Mouse (Mus musculus): ENCODE results near the gene Pde6h. TPM values are rescaled to one million over a fixed set of nuclear protein-coding genes. Genes with fewer than 3 reads are reported as not detected.

Gene Pde6h
- polyA plus RNA-seq, 1 experiment from 2014 or later: not detected

DNA sequence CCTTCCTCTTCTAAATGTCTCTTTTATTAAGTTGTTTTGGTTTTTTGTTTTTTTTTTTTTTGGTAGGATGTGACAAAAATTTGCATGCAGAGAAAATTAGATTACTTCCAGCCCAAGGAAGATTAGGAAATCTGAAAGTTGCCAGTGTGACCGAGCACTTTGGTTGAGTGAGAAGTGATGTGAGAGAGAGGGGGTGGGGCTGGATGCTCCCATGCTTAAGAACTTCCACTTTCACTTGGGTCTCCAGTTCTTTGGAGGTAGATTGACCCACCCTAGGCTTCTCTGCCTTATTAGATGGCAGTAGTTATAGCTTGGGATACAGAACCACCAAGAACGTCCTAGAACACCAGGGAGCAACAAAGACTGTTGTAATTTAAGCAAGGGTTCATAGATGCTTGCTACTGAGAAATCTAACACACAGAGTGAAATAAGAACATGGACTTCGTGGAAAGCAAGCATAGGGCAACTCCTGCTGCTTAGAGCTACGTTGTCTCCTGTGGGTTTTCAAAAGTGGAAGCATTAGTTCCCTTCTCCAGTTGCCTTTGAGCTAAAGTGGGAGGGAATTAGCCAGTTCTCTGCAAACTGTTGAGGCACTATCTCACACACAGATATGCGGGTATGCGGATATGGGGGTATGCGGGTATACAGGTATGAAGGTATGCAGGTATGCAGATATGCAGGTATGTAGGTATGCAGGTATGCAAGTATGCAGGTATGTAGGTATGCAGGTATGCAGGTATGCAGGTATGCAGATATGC, 93.8 kb downstream of the Pde6h start:
- WGBS: 82% methylated on average over 7 of the region's 7 CpGs
- Histone ChIP-seq H3K27me3 (ENCODE audit: insufficient read depth, low read length) (no peaks in the 10 kb centered on the region), H3K27ac (ENCODE audit: low read depth) (no peak overlapping the region), H3K4me3 (ENCODE audit: low read depth, low read length) (no peak overlapping the region), H3K4me2 (no peak overlapping the region), H3K9ac (no peak overlapping the region), H3K9me3 (ENCODE audit: low read depth, low read length) (no peaks in the 10 kb centered on the region), H3K36me3 (ENCODE audit: insufficient read depth) (no peaks in the 10 kb centered on the region), H3K4me1 (ENCODE audit: insufficient read depth) (no peaks in the 10 kb centered on the region)
- ATAC-seq (ENCODE audit: insufficient read depth) (no peak), DNase-seq (peak; percentile 8)
- no peak for TF ChIP-seq CTCF (IDR thresholded peaks at IDR 0.05; ENCODE audit: low read depth)

Other genes starting within 250 kb of the Pde6h start
- gene Gucy2c, start 142.1 kb upstream of the Pde6h start, polyA plus RNA-seq (2014; fragmentation: Nextera tagmentation; extraction: Ambion mirVana): 0.08 and 0.14 TPM in 2 replicates
- gene Hist4h4, start 119.4 kb upstream of the Pde6h start, polyA plus RNA-seq (2014; fragmentation: Nextera tagmentation; extraction: Ambion mirVana): 1.7 and 2.1 TPM in 2 replicates
- gene H2afj, start 115.6 kb upstream of the Pde6h start, polyA plus RNA-seq (2014; fragmentation: Nextera tagmentation; extraction: Ambion mirVana): 106 and 108 TPM in 2 replicates
- gene BC049715, start 96.2 kb upstream of the Pde6h start, polyA plus RNA-seq (2014; fragmentation: Nextera tagmentation; extraction: Ambion mirVana): 1.5 and 1.9 TPM in 2 replicates
- 130 and 134 TPM in 2 replicates for gene Wbp11, start 95.6 kb upstream of the Pde6h start, polyA plus RNA-seq (2014; fragmentation: Nextera tagmentation; extraction: Ambion mirVana)
- gene Smco3, start 88.4 kb upstream of the Pde6h start, polyA plus RNA-seq (2014; fragmentation: Nextera tagmentation; extraction: Ambion mirVana): 1.6 and 2.9 TPM in 2 replicates
- 3.3 and 3.6 TPM in 2 replicates for gene Art4, start 66.1 kb upstream of the Pde6h start, polyA plus RNA-seq (2014; fragmentation: Nextera tagmentation; extraction: Ambion mirVana)
- 768 and 894 TPM in 2 replicates for gene Mgp, start 48.0 kb upstream of the Pde6h start, polyA plus RNA-seq (2014; fragmentation: Nextera tagmentation; extraction: Ambion mirVana)
- 1.1 TPM in 2 replicates for gene Erp27, start 1.7 kb upstream of the Pde6h start, polyA plus RNA-seq (2014; fragmentation: Nextera tagmentation; extraction: Ambion mirVana)
- gene Arhgdib, start 18.1 kb downstream of the Pde6h start, polyA plus RNA-seq (2014; fragmentation: Nextera tagmentation; extraction: Ambion mirVana): 71.9 and 72.6 TPM in 2 replicates
- 21.3 and 22.0 TPM in 2 replicates for gene Rerg, start 246.7 kb downstream of the Pde6h start, polyA plus RNA-seq (2014; fragmentation: Nextera tagmentation; extraction: Ambion mirVana)